Mouse (Mus musculus): ENCODE data around the gene Cdh4. TPM values are rescaled to one million over a fixed set of nuclear protein-coding genes. Genes with fewer than 3 reads are reported as not detected.

Cdh4 gene
- polyA plus RNA-seq, 1 experiment from 2014 or later: 2.5 TPM

DNA sequence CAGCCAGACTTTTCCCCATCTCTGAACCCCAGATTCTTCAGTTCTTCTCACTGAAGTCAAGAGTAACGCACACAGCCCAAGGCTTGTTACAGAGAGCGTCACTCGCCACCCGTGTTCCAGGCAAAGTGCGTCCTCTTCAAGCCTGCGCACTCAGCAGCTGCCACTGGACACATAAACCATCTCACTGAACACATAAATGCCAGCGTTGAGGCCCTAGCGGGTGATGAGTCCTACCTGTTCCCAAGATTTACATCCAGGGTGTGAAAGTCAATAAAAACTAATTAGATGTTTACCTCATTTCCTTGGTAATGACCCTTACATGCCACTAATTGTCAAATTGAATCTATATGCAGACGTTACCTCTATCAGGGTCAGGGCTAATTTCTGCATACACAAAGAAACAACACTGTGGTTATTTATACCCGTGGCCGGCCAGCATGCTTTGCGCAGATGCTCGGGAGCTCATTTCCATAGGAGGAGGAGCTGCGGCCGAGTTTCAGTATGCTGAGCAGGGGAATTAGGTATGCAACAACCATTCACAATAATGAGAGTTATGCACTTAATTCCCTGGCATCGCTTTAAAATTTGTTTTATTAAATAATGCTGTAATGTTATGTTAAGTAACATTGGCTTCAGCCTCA lies 25.5 kb upstream of the Cdh4 start:
- no peak overlapping the region for H3K27ac ChIP-seq (ENCODE audit: low read length)
- 0 out of 2 replicates have a peak, but pooled peaks cover 4% of the 10 kb centered on the region for H3K4me1 ChIP-seq (ENCODE audit: control insufficient read depth, insufficient read depth, low read length)
- no peaks in the 10 kb centered on the region for H3K27me3 ChIP-seq (ENCODE audit: control insufficient read depth, insufficient read depth, low read length)
- H3K4me2 ChIP-seq (replicated peaks; ENCODE audit: low read depth, low read length): no peak overlapping the region
- no peaks in the 10 kb centered on the region for H3K36me3 ChIP-seq (ENCODE audit: control insufficient read depth, insufficient read depth, low read length)
- H3K9me3 ChIP-seq (ENCODE audit: control insufficient read depth, low read depth, low read length): no peaks in the 10 kb centered on the region
- WGBS: 86% methylated on average over 16 of the region's 16 CpGs
- ATAC-seq (ENCODE audit: insufficient number of reproducible peaks, insufficient read depth, low FRiP score, low read depth): no peak
- H3K4me3 ChIP-seq (ENCODE audit: low read depth, low read length): no peak overlapping the region
- no peak overlapping the region for H3K9ac ChIP-seq (replicated peaks; ENCODE audit: low read depth, low read length)

DNA sequence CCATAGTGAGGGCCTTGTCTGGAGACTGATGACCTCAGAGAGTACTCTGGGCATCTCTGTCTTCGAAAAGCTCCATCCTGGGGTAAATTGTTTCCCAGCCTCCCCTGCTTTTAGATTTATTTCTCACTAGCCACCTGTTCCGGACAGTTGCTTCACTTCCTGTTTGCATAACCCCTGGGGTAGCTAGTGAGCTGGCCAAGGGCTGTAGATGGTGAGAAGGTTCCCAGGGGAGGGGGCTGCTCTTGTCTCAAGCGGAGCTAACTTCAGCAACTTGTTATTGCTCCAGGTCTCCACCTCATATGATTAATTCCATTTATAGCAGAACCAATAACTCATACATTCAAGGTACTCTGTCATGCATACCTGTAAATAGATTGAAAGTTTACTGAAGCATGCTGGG lies 16.6 kb upstream of the Cdh4 start:
- no peak overlapping the region for H3K4me3 ChIP-seq (ENCODE audit: low read depth, low read length)
- H3K27me3 ChIP-seq (ENCODE audit: control insufficient read depth, insufficient read depth, low read length): no peaks in the 10 kb centered on the region
- H3K27ac ChIP-seq (ENCODE audit: low read length): no peak overlapping the region
- H3K4me1 ChIP-seq (ENCODE audit: control insufficient read depth, insufficient read depth, low read length): no peaks in the 10 kb centered on the region
- H3K9ac ChIP-seq (replicated peaks; ENCODE audit: low read depth, low read length): no peak overlapping the region
- H3K9me3 ChIP-seq (ENCODE audit: control insufficient read depth, low read depth, low read length): no peaks in the 10 kb centered on the region
- H3K4me2 ChIP-seq (replicated peaks; ENCODE audit: low read depth, low read length): no peak overlapping the region
- no peaks in the 10 kb centered on the region for H3K36me3 ChIP-seq (ENCODE audit: control insufficient read depth, insufficient read depth, low read length)
- ATAC-seq (ENCODE audit: insufficient number of reproducible peaks, insufficient read depth, low FRiP score, low read depth): no peak
- 47% methylated on average over 3 of the region's 3 CpGs for WGBS

GRCm38 (mm10) chr2:179428889-179429288 lies 13.3 kb upstream of the Cdh4 start:
- no peaks in the 10 kb centered on the region for H3K4me1 ChIP-seq (ENCODE audit: control insufficient read depth, insufficient read depth, low read length)
- WGBS: 82% methylated on average over 3 of the region's 3 CpGs
- no peak overlapping the region for H3K9ac ChIP-seq (replicated peaks; ENCODE audit: low read depth, low read length)
- H3K27me3 ChIP-seq (ENCODE audit: control insufficient read depth, insufficient read depth, low read length): no peaks in the 10 kb centered on the region
- H3K4me2 ChIP-seq (replicated peaks; ENCODE audit: low read depth, low read length): no peak overlapping the region
- no peaks in the 10 kb centered on the region for H3K9me3 ChIP-seq (ENCODE audit: control insufficient read depth, low read depth, low read length)
- no peak for ATAC-seq (ENCODE audit: insufficient number of reproducible peaks, insufficient read depth, low FRiP score, low read depth)
- no peak overlapping the region for H3K27ac ChIP-seq (ENCODE audit: low read length)
- no peaks in the 10 kb centered on the region for H3K36me3 ChIP-seq (ENCODE audit: control insufficient read depth, insufficient read depth, low read length)
- H3K4me3 ChIP-seq (ENCODE audit: low read depth, low read length): no peak overlapping the region

GRCm38 (mm10) chr2:179440161-179440560 lies 2.1 kb upstream of the Cdh4 start:
- Histone ChIP-seq H3K9me3 (ENCODE audit: control insufficient read depth, low read depth, low read length) (no peaks in the 10 kb centered on the region), H3K4me1 (ENCODE audit: control insufficient read depth, insufficient read depth, low read length) (0 out of 2 replicates have a peak, but pooled peaks cover 6% of the 10 kb centered on the region), H3K36me3 (ENCODE audit: control insufficient read depth, insufficient read depth, low read length) (no peaks in the 10 kb centered on the region), H3K9ac (replicated peaks; ENCODE audit: low read depth, low read length) (no peak overlapping the region), H3K4me2 (replicated peaks; ENCODE audit: low read depth, low read length) (no peak overlapping the region), H3K27ac (ENCODE audit: low read length) (no peak overlapping the region), H3K4me3 (ENCODE audit: low read depth, low read length) (no peak overlapping the region), H3K27me3 (ENCODE audit: control insufficient read depth, insufficient read depth, low read length) (0 out of 2 replicates have a peak, but pooled peaks cover 2% of the 10 kb centered on the region)
- no peak for ATAC-seq (ENCODE audit: insufficient number of reproducible peaks, insufficient read depth, low FRiP score, low read depth)
- WGBS: 28% methylated on average over 9 of the region's 9 CpGs

DNA sequence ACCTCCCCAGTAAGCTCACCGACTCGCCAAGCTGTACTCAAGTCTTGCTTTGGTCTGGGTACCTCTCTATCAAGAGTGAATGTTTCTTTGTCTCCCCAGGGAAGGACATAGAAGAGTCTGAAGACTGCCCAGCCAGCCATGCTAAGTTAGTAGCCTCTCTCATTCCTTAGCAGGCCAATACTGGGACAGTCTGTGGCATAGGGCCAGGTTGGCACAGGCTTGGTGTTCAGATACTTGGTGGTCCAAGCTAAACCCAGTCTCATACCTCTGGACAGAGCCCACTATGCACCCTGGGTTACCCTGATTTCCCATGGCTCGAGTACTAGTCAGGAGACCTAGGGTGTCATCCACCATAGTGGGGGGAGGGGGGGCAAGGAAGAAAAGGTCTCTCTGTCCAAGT lies 1.1 kb upstream of the Cdh4 start:
- H3K9me3 ChIP-seq (ENCODE audit: control insufficient read depth, low read depth, low read length): no peaks in the 10 kb centered on the region
- H3K9ac ChIP-seq (replicated peaks; ENCODE audit: low read depth, low read length): no peak overlapping the region
- 0 out of 2 replicates have a peak, but pooled peaks cover 2% of the 10 kb centered on the region for H3K27me3 ChIP-seq (ENCODE audit: control insufficient read depth, insufficient read depth, low read length)
- H3K36me3 ChIP-seq (ENCODE audit: control insufficient read depth, insufficient read depth, low read length): no peaks in the 10 kb centered on the region
- H3K4me3 ChIP-seq (ENCODE audit: low read depth, low read length): no peak overlapping the region
- 0 out of 2 replicates have a peak, but pooled peaks cover 6% of the 10 kb centered on the region for H3K4me1 ChIP-seq (ENCODE audit: control insufficient read depth, insufficient read depth, low read length)
- H3K4me2 ChIP-seq (replicated peaks; ENCODE audit: low read depth, low read length): no peak overlapping the region
- no peak overlapping the region for H3K27ac ChIP-seq (ENCODE audit: low read length)
- no peak for ATAC-seq (ENCODE audit: insufficient number of reproducible peaks, insufficient read depth, low FRiP score, low read depth)
- WGBS: 70% methylated on average over 3 of the region's 3 CpGs

GRCm38 (mm10) chr2:179441717-179442116 lies 514 bp upstream of the Cdh4 start:
- no peak overlapping the region; the same call in 1 of the 2 replicates for H3K9ac ChIP-seq (replicated peaks; ENCODE audit: low read depth, low read length)
- peak overlapping the region; percentile 99 for H3K4me2 ChIP-seq (replicated peaks; ENCODE audit: low read depth, low read length)
- H3K4me3 ChIP-seq (ENCODE audit: low read depth, low read length): peak overlapping the region; percentile 64; the same call in 1 of the 2 replicates
- 0 out of 2 replicates have a peak, but pooled peaks cover 6% of the 10 kb centered on the region for H3K4me1 ChIP-seq (ENCODE audit: control insufficient read depth, insufficient read depth, low read length)
- H3K9me3 ChIP-seq (ENCODE audit: control insufficient read depth, low read depth, low read length): no peaks in the 10 kb centered on the region
- 0 out of 2 replicates have a peak, but pooled peaks cover 2% of the 10 kb centered on the region for H3K27me3 ChIP-seq (ENCODE audit: control insufficient read depth, insufficient read depth, low read length)
- no peaks in the 10 kb centered on the region for H3K36me3 ChIP-seq (ENCODE audit: control insufficient read depth, insufficient read depth, low read length)
- H3K27ac ChIP-seq (ENCODE audit: low read length): no peak overlapping the region
- WGBS: 17% methylated on average over 8 of the region's 8 CpGs
- ATAC-seq (ENCODE audit: insufficient number of reproducible peaks, insufficient read depth, low FRiP score, low read depth): 0 out of 2 replicates have a peak, but pooled peaks have one; percentile 14

DNA sequence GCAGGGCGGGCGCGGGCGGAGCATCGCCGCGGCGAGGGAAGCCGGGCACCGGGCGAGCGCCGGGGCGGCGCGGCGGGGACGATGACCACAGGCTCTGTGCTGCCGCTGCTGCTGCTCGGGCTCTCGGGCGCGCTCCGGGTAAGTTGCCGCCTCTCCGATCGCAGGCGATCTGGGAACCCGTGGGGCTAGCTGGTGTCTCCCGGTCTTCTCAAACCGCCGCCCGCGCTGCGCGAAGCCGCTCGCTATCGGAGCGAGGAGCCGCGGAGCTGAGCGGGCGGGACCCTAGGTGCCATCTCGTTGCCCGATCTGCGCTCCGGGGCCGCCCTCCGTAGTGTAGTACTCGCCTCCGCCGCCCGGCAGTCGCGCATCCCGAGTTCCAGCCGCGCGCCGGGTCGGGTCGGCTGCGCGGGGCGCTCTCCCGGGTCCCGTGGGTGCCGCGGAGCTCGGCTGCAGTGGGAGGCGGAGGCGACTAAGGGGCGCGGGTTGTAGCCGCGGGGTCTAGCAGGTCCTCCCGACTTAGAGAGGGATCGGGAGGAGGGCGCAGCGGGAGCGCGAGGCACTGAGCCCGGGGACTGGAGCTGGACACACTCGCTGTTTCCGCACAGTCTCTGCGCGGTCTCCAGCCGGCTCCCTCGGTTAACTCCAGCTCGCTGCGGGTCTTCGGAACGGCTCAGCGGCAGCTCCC lies 452 bp downstream of the Cdh4 start:
- Histone ChIP-seq H3K4me2 (replicated peaks; ENCODE audit: low read depth, low read length) (peak overlapping the region; percentile 99), H3K27ac (ENCODE audit: low read length) (peak overlapping the region; percentile 28; the same call in 1 of the 2 replicates), H3K27me3 (ENCODE audit: control insufficient read depth, insufficient read depth, low read length) (0 out of 2 replicates have a peak, but pooled peaks cover 2% of the 10 kb centered on the region), H3K36me3 (ENCODE audit: control insufficient read depth, insufficient read depth, low read length) (no peaks in the 10 kb centered on the region), H3K9ac (replicated peaks; ENCODE audit: low read depth, low read length) (peak overlapping the region; percentile 43; the same call in 1 of the 2 replicates), H3K4me1 (ENCODE audit: control insufficient read depth, insufficient read depth, low read length) (0 out of 2 replicates have a peak, but pooled peaks cover 6% of the 10 kb centered on the region), H3K4me3 (ENCODE audit: low read depth, low read length) (peak overlapping the region; percentile 64), H3K9me3 (ENCODE audit: control insufficient read depth, low read depth, low read length) (no peaks in the 10 kb centered on the region)
- WGBS: under 1% methylated on average over 89 of the region's 95 CpGs
- ATAC-seq (ENCODE audit: insufficient number of reproducible peaks, insufficient read depth, low FRiP score, low read depth): peak; percentile 70

DNA sequence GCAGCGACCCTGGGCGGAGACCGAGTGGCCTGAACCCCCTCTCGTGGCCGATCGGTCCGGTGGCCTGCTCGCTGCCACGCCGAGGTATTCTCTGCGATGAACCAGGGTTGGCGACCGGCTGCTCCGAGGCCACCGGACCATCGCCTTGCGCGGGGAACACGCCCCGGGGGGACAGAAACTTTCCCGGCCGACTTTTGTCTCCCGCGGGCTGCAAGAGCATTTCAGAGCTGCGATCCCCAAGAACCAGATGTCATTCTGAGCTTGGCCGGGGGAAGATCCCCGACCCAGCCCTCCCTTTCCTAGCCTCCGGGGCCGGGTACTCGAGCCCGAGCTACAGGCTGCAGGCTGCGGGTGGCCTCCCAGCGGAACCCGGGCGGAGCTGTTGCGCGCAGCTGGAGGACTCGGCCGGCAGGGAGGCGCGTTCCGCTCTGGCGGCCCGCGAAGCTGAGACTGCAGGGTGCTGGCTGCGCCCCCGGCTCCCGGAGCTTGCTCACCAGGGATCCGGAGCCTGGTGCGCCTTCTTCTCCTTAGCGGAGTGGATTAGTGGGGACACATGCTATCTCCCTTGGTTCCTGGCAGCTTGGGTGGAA lies 1.1 kb downstream of the Cdh4 start:
- H3K9me3 ChIP-seq (ENCODE audit: control insufficient read depth, low read depth, low read length): no peaks in the 10 kb centered on the region
- peak overlapping the region; percentile 64 for H3K4me3 ChIP-seq (ENCODE audit: low read depth, low read length)
- no peak overlapping the region for H3K27ac ChIP-seq (ENCODE audit: low read length)
- no peak for ATAC-seq (ENCODE audit: insufficient number of reproducible peaks, insufficient read depth, low FRiP score, low read depth)
- H3K4me1 ChIP-seq (ENCODE audit: control insufficient read depth, insufficient read depth, low read length): 0 out of 2 replicates have a peak, but pooled peaks cover 6% of the 10 kb centered on the region
- H3K27me3 ChIP-seq (ENCODE audit: control insufficient read depth, insufficient read depth, low read length): 0 out of 2 replicates have a peak, but pooled peaks cover 2% of the 10 kb centered on the region
- H3K4me2 ChIP-seq (replicated peaks; ENCODE audit: low read depth, low read length): peak overlapping the region; percentile 99
- peak overlapping the region; percentile 43; the same call in 1 of the 2 replicates for H3K9ac ChIP-seq (replicated peaks; ENCODE audit: low read depth, low read length)
- no peaks in the 10 kb centered on the region for H3K36me3 ChIP-seq (ENCODE audit: control insufficient read depth, insufficient read depth, low read length)
- under 1% methylated on average over 51 of the region's 51 CpGs for WGBS

Data from stomach, embryonic 14.5 days (tissue).